Mouse (Mus musculus) lung, postnatal 0 days (tissue): ENCODE results near the gene Sgo1. TPM values are rescaled to one million over a fixed set of nuclear protein-coding genes. Genes with fewer than 3 reads are reported as not detected.
"Not testable (repeated sequence)": the region's sequence is repeated elsewhere in the genome, so short reads cannot be mapped to it uniquely, and the experiment has no call there.

Source experiments
- ATAC-seq: fragments of 200-750 bp; cut with Nextera tagmentation; 2 replicates; pipeline ENCODE4 v1.8.0; 2017; ENCODE audit warnings: moderate library complexity
- DNase-seq: peaks from one replicate; pipeline ENCODE4 v3.0.0-alpha.2; 2016; ENCODE audit warnings: low spot score
- H3K27ac ChIP-seq: fragments of 300-500 bp; sonication (generic); 2 replicates; pipeline ENCODE4 v1.5.1; 2014; ENCODE audit warnings: antibody characterized with exemption, mild to moderate bottlenecking, low read length, mixed read lengths
- H3K27me3 ChIP-seq: fragments of 300-500 bp; sonication (generic); replicated peaks from 2 replicates; pipeline ENCODE4 v1.6.1; 2014; ENCODE audit warnings: low read length, mixed read lengths; ENCODE audit not compliant: insufficient read depth
- H3K36me3 ChIP-seq: fragments of 300-500 bp; sonication (generic); 2 replicates; pipeline ENCODE4 v1.6.1; 2014; ENCODE audit warnings: low read length, mixed read lengths; ENCODE audit not compliant: insufficient read depth
- H3K4me1 ChIP-seq: fragments of 300-500 bp; sonication (generic); 2 replicates; pipeline ENCODE4 v1.6.1; 2014; ENCODE audit warnings: antibody characterized with exemption, low read depth, low read length, mixed read lengths; ENCODE audit not compliant: insufficient read depth
- H3K4me2 ChIP-seq: fragments of 300-500 bp; sonication (generic); replicated peaks from 2 replicates; pipeline ENCODE4 v1.6.1; 2014; ENCODE audit warnings: low read depth, mild to moderate bottlenecking, low read length, moderate library complexity, mixed read lengths
- H3K4me3 ChIP-seq: fragments of 300-500 bp; sonication (generic); 2 replicates; pipeline ENCODE4 v1.5.1; 2014; ENCODE audit warnings: low read depth, low read length
- H3K9ac ChIP-seq: fragments of 300-500 bp; sonication (generic); replicated peaks from 2 replicates; pipeline ENCODE4 v1.6.1; 2014; ENCODE audit warnings: low read depth, mild to moderate bottlenecking
- H3K9me3 ChIP-seq: fragments of 300-500 bp; sonication (generic); 2 replicates; pipeline ENCODE4 v1.6.1; 2016; ENCODE audit warnings: low read length, mixed read lengths
- CTCF ChIP-seq: IDR thresholded peaks from 2 replicates; pipeline ENCODE4 v1.5.1; 2016; ENCODE audit warnings: antibody characterized with exemption, mild to moderate bottlenecking
- EP300 ChIP-seq: IDR thresholded peaks from 2 replicates; pipeline ENCODE4 v1.6.1; 2016; ENCODE audit warnings: antibody characterized with exemption, mild to moderate bottlenecking, control low read depth
- WGBS: fragments of 180-500 bp; shearing (Covaris S2); extraction: QIAGEN DNeasy Blood & Tissue Kit; methylation state at CpG from one replicate; pipeline ENCODE4 v1.1.7; 2014; 5-methylcytosine and 5-hydroxymethylcytosine counted together
- polyA plus RNA-seq: library from polyadenylated mRNA; unstranded; fragments of >200 nt; fragmentation: Nextera tagmentation; extraction: Ambion mirVana; gene quantifications from 2 replicates; pipeline ENCODE4 v1.2.1, GENCODE M21; 2015

The Sgo1 gene
- polyA plus RNA-seq, 1 experiment from 2014 or later: 1.5 TPM

- ATAC-seq (no peak), DNase-seq (no peak)
- Histone ChIP-seq H3K9ac (no peak overlapping the region), H3K27me3 (no peaks in the 10 kb centered on the region), H3K4me1 (no peaks in the 10 kb centered on the region), H3K27ac (no peak overlapping the region), H3K4me2 (no peak overlapping the region), H3K4me3 (no peak overlapping the region), H3K36me3 (peaks cover 11% of the 10 kb centered on the region), H3K9me3 (no peaks in the 10 kb centered on the region)
- TF ChIP-seq EP300: no peak
- no peak for TF ChIP-seq CTCF
- WGBS: 82% methylated on average over 3 of the region's 3 CpGs
Observed at GRCm38 (mm10) chr17:53664267-53664666, 24.9 kb downstream of the Sgo1 start.

- TF ChIP-seq EP300 (no peak), CTCF (no peak)
- H3K27me3 ChIP-seq: no peaks in the 10 kb centered on the region
- DNase-seq: no peak
- no peak overlapping the region for H3K4me2 ChIP-seq
- 79% methylated on average over 6 of the region's 6 CpGs for WGBS
- no peak for ATAC-seq
- H3K4me1 ChIP-seq: no peaks in the 10 kb centered on the region
- H3K27ac ChIP-seq: no peak overlapping the region
- no peak overlapping the region for H3K4me3 ChIP-seq
- H3K9ac ChIP-seq: no peak overlapping the region
- peaks cover 11% of the 10 kb centered on the region for H3K36me3 ChIP-seq
- no peaks in the 10 kb centered on the region for H3K9me3 ChIP-seq
Observed at GRCm38 (mm10) chr17:53661056-53661840, 27.9 kb downstream of the Sgo1 start.

GRCm38 (mm10) chr17:53659738-53660137, 29.4 kb downstream of the Sgo1 start:
- WGBS: 52% methylated on average over 4 of the region's 4 CpGs
- no peak overlapping the region for H3K9ac ChIP-seq
- H3K4me3 ChIP-seq: no peak overlapping the region
- H3K36me3 ChIP-seq: peaks cover 12% of the 10 kb centered on the region
- H3K9me3 ChIP-seq: no peaks in the 10 kb centered on the region
- no peaks in the 10 kb centered on the region for H3K27me3 ChIP-seq
- no peak overlapping the region for H3K4me2 ChIP-seq
- DNase-seq (no peak), ATAC-seq (no peak)
- no peaks in the 10 kb centered on the region for H3K4me1 ChIP-seq
- no peak overlapping the region for H3K27ac ChIP-seq
- TF ChIP-seq EP300: no peak
- no peak for TF ChIP-seq CTCF

- Histone ChIP-seq H3K27ac (no peak overlapping the region), H3K4me2 (no peak overlapping the region), H3K9me3 (no peaks in the 10 kb centered on the region), H3K9ac (no peak overlapping the region), H3K4me1 (no peaks in the 10 kb centered on the region), H3K36me3 (peaks cover 15% of the 10 kb centered on the region), H3K4me3 (no peak overlapping the region), H3K27me3 (no peaks in the 10 kb centered on the region)
- ATAC-seq (no peak), DNase-seq (no peak)
- 80% methylated on average over 8 of the region's 8 CpGs for WGBS
- no peak for TF ChIP-seq CTCF
Observed at GRCm38 (mm10) chr17:53659230-53659629, 29.9 kb downstream of the Sgo1 start.

GRCm38 (mm10) chr17:53658668-53659067, 30.5 kb downstream of the Sgo1 start:
- TF ChIP-seq CTCF (no peak), EP300 (no peak)
- no peaks in the 10 kb centered on the region for H3K27me3 ChIP-seq
- no peak overlapping the region for H3K9ac ChIP-seq
- no peak overlapping the region for H3K4me2 ChIP-seq
- DNase-seq (no peak), ATAC-seq (no peak)
- H3K4me1 ChIP-seq: no peaks in the 10 kb centered on the region
- no peak overlapping the region for H3K27ac ChIP-seq
- no peak overlapping the region for H3K4me3 ChIP-seq
- WGBS: 92% methylated on average over 2 of the region's 2 CpGs
- peaks cover 19% of the 10 kb centered on the region for H3K36me3 ChIP-seq
- H3K9me3 ChIP-seq: no peaks in the 10 kb centered on the region

GRCm38 (mm10) chr17:53657391-53657790, 31.7 kb downstream of the Sgo1 start:
- H3K9ac ChIP-seq, H3K27me3 ChIP-seq, H3K4me3 ChIP-seq, H3K27ac ChIP-seq, ATAC-seq, H3K4me2 ChIP-seq, H3K4me1 ChIP-seq, H3K9me3 ChIP-seq: not testable (repeated sequence)
- peak; percentile 21 for DNase-seq
- H3K36me3 ChIP-seq: peaks cover 13% of the 10 kb centered on the region
- TF ChIP-seq CTCF: peak; percentile 73
- 69% methylated on average over 2 of the region's 2 CpGs for WGBS
